In the genomic region with DNA sequence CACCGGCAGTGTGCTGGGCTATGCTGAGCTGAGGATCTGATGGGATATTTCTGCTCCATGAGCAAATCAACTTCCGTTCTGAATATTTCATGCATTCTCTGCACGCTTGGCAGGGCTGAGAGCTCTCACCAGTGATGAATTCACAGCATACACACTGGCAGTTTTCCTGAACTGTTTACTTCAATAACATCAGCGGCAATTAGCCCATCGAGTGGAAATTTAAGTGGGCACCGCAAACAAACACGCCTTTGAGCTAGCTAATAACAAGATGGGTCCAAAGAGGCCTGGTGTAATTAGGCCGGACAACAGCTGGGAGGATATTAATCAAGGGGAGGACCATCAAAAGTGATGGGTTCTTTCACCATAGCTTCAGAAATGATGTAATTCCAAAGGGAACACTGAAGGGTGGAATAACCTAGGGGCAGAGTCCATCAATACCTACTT, we compare ENCODE assay signal across 17 mouse cellular contexts.
DNase-seq lines count a peak whose midpoint lies in the region; ATAC-seq and TF ChIP-seq lines count a peak whose summit lies in the region.
"Had no signal": no experiment of that assay in that cellular context is flagged by ENCODE, and none has a peak within 500 bp of the region (broad histone marks: within the 10 kb centered on the region; RNA-seq: fewer than 3 reads in every experiment).

No protein-coding gene starts in this region.

- 74% methylated on average over 8 of the region's 8 CpGs for WGBS in embryonic facial prominence, embryonic 11.5 days
- 80% methylated on average over 8 of the region's 8 CpGs for WGBS in embryonic facial prominence, embryonic 10.5 days
- WGBS in forebrain, embryonic 16.5 days, result 17% methylated on average over 8 of the region's 8 CpGs
- WGBS in midbrain, embryonic 16.5 days, result 46% methylated on average over 8 of the region's 8 CpGs

- H3K27ac ChIP-seq in embryonic facial prominence, embryonic 11.5 days (replicated peaks; ENCODE audit: low read depth, low read length), result no peak overlapping the region
- no peak overlapping the region for H3K27ac ChIP-seq in embryonic facial prominence, embryonic 10.5 days (replicated peaks)
- H3K27ac ChIP-seq in forebrain, embryonic 16.5 days (ENCODE audit: low read length), result no peak overlapping the region
- no peak overlapping the region for H3K27ac ChIP-seq in midbrain, embryonic 16.5 days (ENCODE audit: low read length)
- no peak overlapping the region for H3K27ac ChIP-seq in layer of hippocampus, adult 2 months
- H3K27ac ChIP-seq: limb, embryonic 10.5 days had no signal

- H3K9ac ChIP-seq in embryonic facial prominence, embryonic 11.5 days (replicated peaks; ENCODE audit: low read length), result no peak overlapping the region
- H3K9ac ChIP-seq in forebrain, embryonic 16.5 days (replicated peaks; ENCODE audit: low read depth, low read length), result no peak overlapping the region
- no peak overlapping the region for H3K9ac ChIP-seq in midbrain, embryonic 16.5 days (ENCODE audit: low read depth, low read length)
- H3K9ac ChIP-seq: heart, embryonic 12.5 days had no signal

- no peaks in the 10 kb centered on the region for H3K4me1 ChIP-seq in embryonic facial prominence, embryonic 11.5 days (ENCODE audit: control insufficient read depth, insufficient read depth, low read length)
- no peaks in the 10 kb centered on the region for H3K4me1 ChIP-seq in embryonic facial prominence, embryonic 10.5 days
- H3K4me1 ChIP-seq in forebrain, embryonic 16.5 days (replicated peaks; ENCODE audit: control insufficient read depth, insufficient read depth, low read length), result peaks cover 15% of the 10 kb centered on the region
- H3K4me1 ChIP-seq in midbrain, embryonic 16.5 days (ENCODE audit: control insufficient read depth, insufficient read depth, low read length), result no peaks in the 10 kb centered on the region
- H3K4me1 ChIP-seq: heart, embryonic 12.5 days; limb, embryonic 10.5 days had no signal

- TF ChIP-seq CTCF in layer of hippocampus, adult 2 months (conservative IDR thresholded peaks at IDR 0.05), result no peak

- DNase-seq in embryonic facial prominence, embryonic 11.5 days (ENCODE audit: low spot score), result no peak
- no peak for DNase-seq in embryonic facial prominence, embryonic 10.5 days (ENCODE audit: low spot score)
- peak; percentile 16 for DNase-seq in brain, adult 2 months (ENCODE audit: low read depth, low spot score)
- no peak for DNase-seq in thymus, postnatal 14 days
- DNase-seq in layer of hippocampus, adult 2 months (ENCODE audit: low spot score in 2 of 2), result no peak
- DNase-seq: cerebellum, adult 8-10 months; gastrocnemius, postnatal 14 days; lung, postnatal 36 days; right cerebral cortex, postnatal 14 days; thymus, postnatal 4 days had no signal

- H3K36me3 ChIP-seq in embryonic facial prominence, embryonic 11.5 days (replicated peaks; ENCODE audit: control insufficient read depth, insufficient read depth, low read depth, low read length), result no peaks in the 10 kb centered on the region
- no peaks in the 10 kb centered on the region for H3K36me3 ChIP-seq in embryonic facial prominence, embryonic 10.5 days (replicated peaks)
- H3K36me3 ChIP-seq in forebrain, embryonic 16.5 days (ENCODE audit: control insufficient read depth, insufficient read depth), result no peaks in the 10 kb centered on the region
- H3K36me3 ChIP-seq in midbrain, embryonic 16.5 days (ENCODE audit: control insufficient read depth, insufficient read depth, low read length), result no peaks in the 10 kb centered on the region
- H3K36me3 ChIP-seq: G1E; heart, embryonic 12.5 days; limb, embryonic 10.5 days had no signal

- no peaks in the 10 kb centered on the region for H3K27me3 ChIP-seq in embryonic facial prominence, embryonic 11.5 days (ENCODE audit: control insufficient read depth, insufficient read depth, low read length)
- no peaks in the 10 kb centered on the region for H3K27me3 ChIP-seq in embryonic facial prominence, embryonic 10.5 days (replicated peaks; ENCODE audit: low read depth, poor library complexity, severe bottlenecking)
- no peaks in the 10 kb centered on the region for H3K27me3 ChIP-seq in forebrain, embryonic 16.5 days (replicated peaks; ENCODE audit: control insufficient read depth, insufficient read depth, low read length)
- H3K27me3 ChIP-seq in midbrain, embryonic 16.5 days (ENCODE audit: control insufficient read depth, insufficient read depth, low read depth, low read length), result no peaks in the 10 kb centered on the region
- H3K27me3 ChIP-seq: heart, embryonic 12.5 days had no signal

- H3K4me2 ChIP-seq in embryonic facial prominence, embryonic 11.5 days (ENCODE audit: low read depth, low read length), result no peak overlapping the region
- no peak overlapping the region for H3K4me2 ChIP-seq in forebrain, embryonic 16.5 days (ENCODE audit: low read length)
- no peak overlapping the region for H3K4me2 ChIP-seq in midbrain, embryonic 16.5 days (ENCODE audit: low read length)
- H3K4me2 ChIP-seq: heart, embryonic 12.5 days had no signal

- 0 out of 2 replicates have a peak, but pooled peaks have one; percentile 48 for ATAC-seq in embryonic facial prominence, embryonic 11.5 days (replicated peaks; ENCODE audit: insufficient number of reproducible peaks, low FRiP score, low TSS enrichment, low read depth)
- ATAC-seq in forebrain, embryonic 16.5 days, result peak; percentile 85
- peak; percentile 54; the same call in 1 of the 2 replicates for ATAC-seq in midbrain, embryonic 16.5 days
- no peak for ATAC-seq in erythroid progenitor cell, adult 5-6 weeks (replicated peaks; ENCODE audit: low FRiP score, poor library complexity, severe bottlenecking)

- H3K4me3 ChIP-seq in embryonic facial prominence, embryonic 11.5 days (ENCODE audit: low read depth, low read length), result no peak overlapping the region
- no peak overlapping the region for H3K4me3 ChIP-seq in embryonic facial prominence, embryonic 10.5 days
- no peak overlapping the region for H3K4me3 ChIP-seq in forebrain, embryonic 16.5 days (replicated peaks; ENCODE audit: low read length)
- no peak overlapping the region for H3K4me3 ChIP-seq in midbrain, embryonic 16.5 days (ENCODE audit: low read depth, low read length)
- no peak overlapping the region for H3K4me3 ChIP-seq in layer of hippocampus, adult 2 months
- H3K4me3 ChIP-seq: heart, embryonic 12.5 days; limb, embryonic 10.5 days; myocyte had no signal

- no peaks in the 10 kb centered on the region for H3K9me3 ChIP-seq in embryonic facial prominence, embryonic 11.5 days (replicated peaks; ENCODE audit: control insufficient read depth, low read length)
- H3K9me3 ChIP-seq in embryonic facial prominence, embryonic 10.5 days, result no peaks in the 10 kb centered on the region
- no peaks in the 10 kb centered on the region for H3K9me3 ChIP-seq in forebrain, embryonic 16.5 days (ENCODE audit: control insufficient read depth, low read length)
- no peaks in the 10 kb centered on the region for H3K9me3 ChIP-seq in midbrain, embryonic 16.5 days (replicated peaks; ENCODE audit: control insufficient read depth, low read length, poor library complexity, severe bottlenecking)
- H3K9me3 ChIP-seq: heart, embryonic 12.5 days; limb, embryonic 10.5 days had no signal
